Mouse (Mus musculus): ENCODE measurements around the gene Mlf1.

- no peak for TF ChIP-seq CTCF (IDR thresholded peaks at IDR 0.05; ENCODE audit: low read depth)
- TF ChIP-seq EP300 (IDR thresholded peaks at IDR 0.05; ENCODE audit: low read depth), result no peak
Measured at GRCm38 (mm10) chr3:67366087-67366892, 7.6 kb upstream of the Mlf1 start.

Data from liver, embryonic 14.5 days (tissue).